Mouse (Mus musculus) cerebellum, adult 2 months (tissue): ENCODE measurements at regions not wholly inside any gene's neighbourhood (a gene's known extent, or its start where the extent isn't known, plus 50 kb on each side); places are given as distances from the start of the nearest gene placed in this dataset.
"Not testable (repeated sequence)": the region's sequence is repeated elsewhere in the genome, so short reads cannot be mapped to it uniquely, and the experiment has no call there.

Experiments used
- CTCF ChIP-seq: fragments of 200-500 bp; IDR thresholded peaks from 2 replicates; pipeline ENCODE4 v1.5.1; 2011; ENCODE audit warnings: low read depth, mild to moderate bottlenecking, control low read depth, low read length, moderate library complexity, borderline replicate concordance; ENCODE audit not compliant: insufficient read depth
- POLR2A ChIP-seq: fragments of 200-500 bp; IDR thresholded peaks from 2 replicates; pipeline ENCODE4 v1.6.1; 2011; ENCODE audit warnings: low read length, control low read depth, borderline replicate concordance; ENCODE audit not compliant: insufficient read depth

GRCm38 (mm10) chr9:85634786-85635185 lies 114.3 kb downstream of the Ibtk start:
- not testable (repeated sequence) for TF ChIP-seq POLR2A, CTCF
